Mouse (Mus musculus) megakaryocyte, embryonic 14.5 days (primary cell): ENCODE measurements around the gene Cnpy1.

Experiments used
- FLI1 ChIP-seq: IDR thresholded peaks from 2 replicates; pipeline ENCODE4 v1.6.1; 2012; ENCODE audit warnings: low read length, inconsistent platforms, mixed read lengths
- GATA1 ChIP-seq: IDR thresholded peaks from 3 replicates; pipeline ENCODE4 v1.6.1; 2012; ENCODE audit warnings: mixed read lengths, low read length, inconsistent platforms, borderline replicate concordance

DNA sequence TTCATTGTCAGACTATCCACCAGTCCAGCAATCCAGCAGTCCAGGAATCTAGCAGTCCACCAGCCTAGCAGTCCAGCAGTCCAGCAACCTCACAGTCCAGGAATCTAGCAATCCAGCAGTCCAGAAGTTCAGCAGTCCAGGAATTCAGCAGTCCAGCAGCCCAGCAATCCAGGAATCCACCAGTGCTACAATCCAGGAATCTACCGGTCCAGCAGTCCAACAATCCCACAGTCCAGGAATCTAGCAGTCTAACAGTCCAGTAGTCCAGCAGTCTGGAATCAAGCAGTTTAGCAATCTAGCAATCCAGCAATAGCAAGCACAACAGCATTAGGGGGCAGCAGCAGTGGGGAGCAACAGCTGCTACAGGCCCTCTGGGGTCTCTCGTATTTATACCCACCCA is 27.2 kb upstream of the Cnpy1 start:
- no peak for TF ChIP-seq GATA1
- TF ChIP-seq FLI1, result no peak
